Mouse (Mus musculus): ENCODE data around the gene Ptgr2. TPM values are rescaled to one million over a fixed set of nuclear protein-coding genes. Genes with fewer than 3 reads are reported as not detected.
A peak's percentile ranks its signal among the peaks of the same experiment; 100 is the strongest.
"Not testable (repeated sequence)": the region's sequence is repeated elsewhere in the genome, so short reads cannot be mapped to it uniquely, and the experiment has no call there.

The Ptgr2 gene
- 27.4 and 29.1 TPM in 2 replicates for polyA plus RNA-seq (2015; fragmentation: Nextera tagmentation; extraction: Ambion mirVana)

DNA sequence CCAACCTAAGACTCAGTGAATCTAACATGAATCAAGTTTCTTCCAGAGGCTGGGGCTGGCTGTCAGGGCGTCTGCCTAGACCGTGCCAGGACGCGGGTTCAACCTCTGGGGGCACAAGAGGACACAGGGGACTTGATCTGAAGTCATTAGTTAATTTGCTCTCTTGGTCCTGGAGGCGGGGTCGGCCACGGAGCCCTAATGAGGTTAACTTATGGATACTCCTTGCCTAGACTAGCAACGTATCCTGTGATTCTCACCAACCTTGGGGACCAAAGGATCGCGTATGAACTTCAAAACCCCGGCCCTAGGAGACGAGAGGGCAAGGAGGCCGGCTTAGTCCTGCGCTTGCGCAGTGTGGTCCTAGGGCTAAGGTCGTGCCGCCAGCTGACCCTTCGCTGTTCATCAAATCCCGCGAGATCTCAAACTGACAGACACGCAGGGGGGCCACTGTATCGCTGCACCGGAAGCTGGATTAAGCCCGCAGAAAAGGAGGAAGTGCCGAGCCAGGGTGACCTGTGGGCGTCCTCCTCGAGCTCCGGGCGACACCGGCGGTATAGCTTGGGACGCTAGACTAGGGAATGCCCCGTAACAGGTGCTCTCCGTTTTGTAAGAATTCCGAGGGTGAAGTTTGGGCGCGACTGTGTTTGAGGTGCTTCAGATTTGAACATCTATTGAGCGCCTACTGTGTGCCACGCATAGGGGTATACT, at the start of gene Ptgr2:
TSS of gene Ptgr2 (plus strand) at position 348 of the 708 bp plus-strand sequence.
- DNase-seq (ENCODE audit: low spot score) (peak; percentile 95), ATAC-seq (ENCODE audit: low FRiP score, low TSS enrichment) (peak; percentile 98)
- Histone ChIP-seq H3K9me3 (ENCODE audit: control insufficient read depth, low read length) (no peaks in the 10 kb centered on the region), H3K4me2 (replicated peaks; ENCODE audit: low read depth) (peak within 1 kb of the TSS; percentile 71), H3K9ac (ENCODE audit: low read length) (peak within 1 kb of the TSS; percentile 76), H3K27ac (replicated peaks) (peak within 1 kb of the TSS; percentile 87), H3K4me1 (replicated peaks; ENCODE audit: control insufficient read depth, insufficient read depth) (no peaks in the 10 kb centered on the region), H3K4me3 (ENCODE audit: low read depth, low read length) (peak within 1 kb of the TSS; percentile 53), H3K36me3 (ENCODE audit: control insufficient read depth, insufficient read depth, low read length) (no peaks in the 10 kb centered on the region), H3K27me3 (ENCODE audit: control insufficient read depth, insufficient read depth, low read length) (no peaks in the 10 kb centered on the region)
- WGBS: under 1% methylated on average over 39 of the region's 39 CpGs
- peak; percentile 34; the same call in 1 of the 2 replicates for TF ChIP-seq CTCF (IDR thresholded peaks at IDR 0.05; ENCODE audit: low read depth)
- peak; percentile 96 for TF ChIP-seq EP300 (optimal IDR thresholded peaks at IDR 0.05)

DNA sequence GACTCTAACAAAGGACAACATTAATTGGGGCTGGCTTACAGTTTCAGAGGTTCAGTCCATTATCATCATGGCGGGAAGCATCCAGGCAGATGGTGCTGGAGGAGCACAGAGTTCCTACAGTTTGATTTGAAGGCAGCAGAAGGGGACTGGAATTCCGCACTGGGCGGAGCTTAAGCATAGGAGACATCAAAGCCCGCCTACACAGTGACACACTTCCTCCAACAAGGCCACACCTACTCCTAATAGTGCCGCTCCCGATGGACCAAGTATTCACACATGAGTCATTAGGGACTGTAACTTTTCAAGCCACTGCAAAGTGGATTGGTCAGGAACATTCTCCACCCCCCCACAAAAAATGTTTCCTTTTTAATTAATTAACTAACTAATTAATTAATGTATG, 49.5 kb upstream of the Ptgr2 start:
- no peaks in the 10 kb centered on the region for H3K4me1 ChIP-seq (replicated peaks; ENCODE audit: control insufficient read depth, insufficient read depth)
- TF ChIP-seq EP300 (optimal IDR thresholded peaks at IDR 0.05) (no peak), CTCF (IDR thresholded peaks at IDR 0.05; ENCODE audit: low read depth) (no peak)
- H3K4me2 ChIP-seq (replicated peaks; ENCODE audit: low read depth): no peak overlapping the region
- H3K36me3 ChIP-seq (ENCODE audit: control insufficient read depth, insufficient read depth, low read length): no peaks in the 10 kb centered on the region
- WGBS: 88% methylated on average over 6 of the region's 6 CpGs
- no peak overlapping the region for H3K4me3 ChIP-seq (ENCODE audit: low read depth, low read length)
- no peak overlapping the region for H3K27ac ChIP-seq (replicated peaks)
- no peak; the same call in 1 of the 2 replicates for ATAC-seq (ENCODE audit: low FRiP score, low TSS enrichment)
- H3K9me3 ChIP-seq (ENCODE audit: control insufficient read depth, low read length): no peaks in the 10 kb centered on the region
- H3K27me3 ChIP-seq (ENCODE audit: control insufficient read depth, insufficient read depth, low read length): no peaks in the 10 kb centered on the region
- H3K9ac ChIP-seq (ENCODE audit: low read length): no peak overlapping the region
- no peak for DNase-seq (ENCODE audit: low spot score)

DNA sequence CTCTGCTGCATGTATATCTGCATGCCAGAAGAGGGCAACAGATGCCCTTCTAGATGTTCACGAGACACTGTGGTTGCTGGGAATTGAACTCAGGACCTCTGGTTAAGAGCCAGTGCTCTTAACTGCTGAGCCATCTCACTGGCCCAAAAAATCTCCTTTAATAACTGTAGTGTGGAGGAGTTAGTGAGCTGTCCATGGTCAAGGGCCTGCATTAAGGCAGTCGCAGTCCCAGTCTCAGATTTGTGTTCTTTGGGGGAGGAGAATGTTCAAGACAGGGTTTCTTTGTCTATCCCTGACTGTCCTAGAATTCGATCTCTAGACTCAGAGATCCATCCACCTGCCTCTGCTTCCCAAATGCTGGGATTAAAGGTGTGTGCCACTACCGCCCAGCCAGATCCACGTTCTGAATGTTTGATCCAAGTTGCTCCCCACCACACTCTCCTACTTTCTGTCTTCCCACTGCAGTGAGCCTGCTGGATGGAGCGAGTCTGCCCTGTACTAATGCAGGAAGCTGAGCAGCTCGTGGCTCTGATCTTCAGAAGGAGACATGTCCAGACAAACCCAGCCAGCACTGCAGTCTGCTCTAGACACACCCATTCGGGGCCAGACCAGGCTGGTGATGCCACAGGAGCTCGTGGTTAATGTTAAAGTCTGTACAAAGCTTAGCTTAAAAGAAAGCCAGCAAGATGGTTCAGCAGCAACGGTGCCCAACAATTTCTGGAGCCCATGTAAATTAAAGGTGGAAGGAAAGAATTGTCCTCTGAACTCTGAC, 48.9 kb upstream of the Ptgr2 start:
- Histone ChIP-seq H3K4me2 (replicated peaks; ENCODE audit: low read depth) (no peak overlapping the region), H3K27ac (replicated peaks) (peak overlapping the region; percentile 61), H3K36me3 (ENCODE audit: control insufficient read depth, insufficient read depth, low read length) (no peaks in the 10 kb centered on the region), H3K27me3 (ENCODE audit: control insufficient read depth, insufficient read depth, low read length) (no peaks in the 10 kb centered on the region), H3K4me3 (ENCODE audit: low read depth, low read length) (no peak overlapping the region), H3K9me3 (ENCODE audit: control insufficient read depth, low read length) (no peaks in the 10 kb centered on the region), H3K4me1 (replicated peaks; ENCODE audit: control insufficient read depth, insufficient read depth) (no peaks in the 10 kb centered on the region), H3K9ac (ENCODE audit: low read length) (no peak overlapping the region)
- 0 out of 2 replicates have a peak, but pooled peaks have one; percentile 45 for ATAC-seq (ENCODE audit: low FRiP score, low TSS enrichment)
- WGBS: 72% methylated on average over 10 of the region's 10 CpGs
- TF ChIP-seq CTCF (IDR thresholded peaks at IDR 0.05; ENCODE audit: low read depth): no peak
- TF ChIP-seq EP300 (optimal IDR thresholded peaks at IDR 0.05): no peak
- no peak for DNase-seq (ENCODE audit: low spot score)

DNA sequence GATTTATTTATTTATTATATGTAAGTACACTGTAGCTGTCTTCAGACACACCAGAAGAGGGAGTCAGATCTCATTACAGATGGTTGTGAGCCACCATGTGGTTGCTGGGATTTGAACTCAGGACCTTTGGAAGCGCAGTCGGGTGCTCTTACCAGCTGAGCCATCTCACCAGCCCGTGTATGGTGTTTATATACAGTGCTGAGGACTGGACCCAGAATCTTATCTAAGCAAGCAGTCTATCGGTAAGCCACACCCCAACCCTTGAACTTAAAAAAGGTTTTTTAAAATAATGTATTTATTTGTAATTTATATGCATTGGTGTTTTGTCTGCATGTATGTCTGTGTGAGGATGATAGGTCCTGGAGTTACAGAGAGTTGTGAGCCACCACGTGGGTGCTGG, 48.0 kb upstream of the Ptgr2 start:
- H3K27ac ChIP-seq (replicated peaks); H3K9ac ChIP-seq (ENCODE audit: low read length); DNase-seq (ENCODE audit: low spot score); H3K27me3 ChIP-seq (ENCODE audit: control insufficient read depth, insufficient read depth, low read length); ATAC-seq (ENCODE audit: low FRiP score, low TSS enrichment); H3K36me3 ChIP-seq (ENCODE audit: control insufficient read depth, insufficient read depth, low read length); H3K4me1 ChIP-seq (replicated peaks; ENCODE audit: control insufficient read depth, insufficient read depth); H3K4me2 ChIP-seq (replicated peaks; ENCODE audit: low read depth); H3K9me3 ChIP-seq (ENCODE audit: control insufficient read depth, low read length); H3K4me3 ChIP-seq (ENCODE audit: low read depth, low read length): not testable (repeated sequence)
- 67% methylated on average over 3 of the region's 5 CpGs for WGBS

DNA sequence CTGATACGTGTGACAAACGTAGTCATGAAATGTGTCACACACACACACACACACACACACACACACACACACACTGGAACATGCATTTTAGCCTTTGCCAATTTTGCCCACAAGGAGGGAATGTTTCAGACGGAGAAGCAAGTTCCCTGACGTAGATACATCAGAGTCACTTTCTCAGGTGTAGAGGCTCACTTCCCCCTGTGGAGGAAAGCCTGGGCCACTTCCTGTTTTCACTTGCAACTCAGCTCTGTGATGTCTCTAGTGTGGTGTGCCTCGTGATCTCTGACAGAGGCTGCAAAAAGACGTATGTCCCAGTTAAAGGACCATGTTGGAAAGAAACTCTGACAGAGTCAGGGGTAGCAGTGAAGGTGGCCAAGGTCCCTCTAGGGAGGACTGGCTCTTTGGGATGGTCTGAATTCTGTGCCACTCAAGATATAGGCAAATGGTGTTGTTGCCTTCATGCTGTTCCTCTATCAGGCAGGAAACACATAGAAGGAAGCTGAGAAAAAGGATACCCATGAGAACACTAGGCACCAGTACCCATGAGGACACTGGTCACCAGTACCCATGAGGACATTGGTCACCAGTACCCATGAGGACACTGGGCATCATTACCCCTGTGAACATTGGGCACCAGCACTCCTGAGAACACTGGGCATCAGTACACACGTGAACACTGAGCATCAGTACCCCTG, 41.8 kb upstream of the Ptgr2 start:
- Histone ChIP-seq H3K4me2 (replicated peaks; ENCODE audit: low read depth) (no peak overlapping the region), H3K9ac (ENCODE audit: low read length) (no peak overlapping the region), H3K9me3 (ENCODE audit: control insufficient read depth, low read length) (no peaks in the 10 kb centered on the region), H3K27me3 (ENCODE audit: control insufficient read depth, insufficient read depth, low read length) (no peaks in the 10 kb centered on the region), H3K36me3 (ENCODE audit: control insufficient read depth, insufficient read depth, low read length) (no peaks in the 10 kb centered on the region), H3K27ac (replicated peaks) (no peak overlapping the region), H3K4me1 (replicated peaks; ENCODE audit: control insufficient read depth, insufficient read depth) (no peaks in the 10 kb centered on the region), H3K4me3 (ENCODE audit: low read depth, low read length) (no peak overlapping the region)
- TF ChIP-seq EP300 (optimal IDR thresholded peaks at IDR 0.05) (no peak), CTCF (IDR thresholded peaks at IDR 0.05; ENCODE audit: low read depth) (no peak)
- ATAC-seq (ENCODE audit: low FRiP score, low TSS enrichment): peak; percentile 24; the same call in 1 of the 2 replicates
- 80% methylated on average over 7 of the region's 7 CpGs for WGBS
- DNase-seq (ENCODE audit: low spot score): no peak
